Mouse (Mus musculus): ENCODE measurements around the gene Prune2.

- TF ChIP-seq POLR2A (IDR thresholded peaks at IDR 0.05; ENCODE audit: borderline replicate concordance, control insufficient read depth, low read depth, low read length) (no peak), CTCF (IDR thresholded peaks at IDR 0.05; ENCODE audit: control insufficient read depth, insufficient read depth, low read length) (no peak)
These were observed 182.4 kb downstream of the Prune2 start for GRCm38 (mm10) chr19:17138144-17138915.

Measured in bone marrow, adult 2 months (tissue).